Comparison of ENCODE assay signal across 27 mouse cellular contexts in genomic region chr2:25338303-25338702, GRCm38 (mm10). TPM values are rescaled to one million over a fixed set of nuclear protein-coding genes. Genes with fewer than 3 reads are reported as not detected.
A peak's percentile ranks its signal among the peaks of the same experiment; 100 is the strongest.
DNase-seq lines count a peak whose midpoint lies in the region; ATAC-seq and TF ChIP-seq lines count a peak whose summit lies in the region.
"Had no signal": no experiment of that assay in that cellular context is flagged by ENCODE, and none has a peak within 500 bp of the region (broad histone marks: within the 10 kb centered on the region; RNA-seq: fewer than 3 reads in every experiment).

No protein-coding gene starts in this region.

- 68% methylated on average over 6 of the region's 6 CpGs for WGBS in intestine, postnatal 0 days
- WGBS in intestine, embryonic 16.5 days, result 95% methylated on average over 6 of the region's 6 CpGs
- 35% methylated on average over 6 of the region's 6 CpGs for WGBS in large intestine, adult 2 months

- peaks cover 60% of the 10 kb centered on the region for H3K36me3 ChIP-seq in intestine, postnatal 0 days (ENCODE audit: control insufficient read depth, insufficient read depth)
- peaks cover 11% of the 10 kb centered on the region; the same call in 1 of the 2 replicates for H3K36me3 ChIP-seq in intestine, embryonic 16.5 days (ENCODE audit: control insufficient read depth, insufficient read depth, low read length)
- peaks cover 9% of the 10 kb centered on the region for H3K36me3 ChIP-seq in splenic B cell, adult 2 months (ENCODE audit: control insufficient read depth, insufficient read depth, low read length, poor library complexity, severe bottlenecking)

- H3K9me3 ChIP-seq in intestine, postnatal 0 days (ENCODE audit: control insufficient read depth), result no peaks in the 10 kb centered on the region
- no peaks in the 10 kb centered on the region for H3K9me3 ChIP-seq in intestine, embryonic 16.5 days (ENCODE audit: control insufficient read depth, low read length)
- H3K9me3 ChIP-seq: heart, embryonic 10.5 days; heart, embryonic 15.5 days; hindbrain, embryonic 12.5 days; intestine, embryonic 15.5 days; limb, embryonic 13.5 days; neural tube, embryonic 13.5 days; stomach, embryonic 15.5 days had no signal

- no peak overlapping the region for H3K27ac ChIP-seq in intestine, postnatal 0 days (ENCODE audit: low read depth, low read length)
- H3K27ac ChIP-seq in intestine, embryonic 16.5 days (ENCODE audit: low read length), result no peak overlapping the region
- H3K27ac ChIP-seq: heart, embryonic 10.5 days; heart, embryonic 15.5 days; hindbrain, embryonic 12.5 days; hindbrain, postnatal 0 days; intestine, embryonic 15.5 days; limb, embryonic 13.5 days; neural tube, embryonic 13.5 days; stomach, embryonic 15.5 days had no signal

- no peaks in the 10 kb centered on the region for H3K27me3 ChIP-seq in intestine, postnatal 0 days (replicated peaks; ENCODE audit: control insufficient read depth, insufficient read depth, low read length)
- no peaks in the 10 kb centered on the region for H3K27me3 ChIP-seq in intestine, embryonic 16.5 days (replicated peaks; ENCODE audit: control insufficient read depth, insufficient read depth, low read length)
- H3K27me3 ChIP-seq in splenic B cell, adult 2 months (ENCODE audit: control insufficient read depth, insufficient read depth, low read length, poor library complexity, severe bottlenecking), result no peaks in the 10 kb centered on the region
- H3K27me3 ChIP-seq: heart, embryonic 15.5 days; hindbrain, embryonic 12.5 days; intestine, embryonic 15.5 days; limb, embryonic 13.5 days; neural tube, embryonic 13.5 days; Patski; stomach, embryonic 15.5 days had no signal

- H3K4me2 ChIP-seq in intestine, postnatal 0 days (replicated peaks; ENCODE audit: low read depth), result no peak overlapping the region
- no peak overlapping the region for H3K4me2 ChIP-seq in intestine, embryonic 16.5 days (ENCODE audit: low read depth, low read length)
- H3K4me2 ChIP-seq: heart, embryonic 15.5 days; hindbrain, embryonic 12.5 days; intestine, embryonic 15.5 days; limb, embryonic 13.5 days; liver, embryonic 11.5 days; midbrain, embryonic 11.5 days; neural tube, embryonic 13.5 days; stomach, embryonic 15.5 days had no signal

- peaks cover 3% of the 10 kb centered on the region; the same call in 1 of the 2 replicates for H3K4me1 ChIP-seq in intestine, postnatal 0 days (replicated peaks; ENCODE audit: control insufficient read depth, insufficient read depth, low read length)
- peaks cover 6% of the 10 kb centered on the region for H3K4me1 ChIP-seq in intestine, embryonic 16.5 days (ENCODE audit: control insufficient read depth, insufficient read depth, low read length)

- no peak overlapping the region for H3K9ac ChIP-seq in intestine, postnatal 0 days (ENCODE audit: low read depth, low read length)
- no peak overlapping the region for H3K9ac ChIP-seq in intestine, embryonic 16.5 days (ENCODE audit: low read depth, low read length)
- H3K9ac ChIP-seq: heart, embryonic 15.5 days; hindbrain, embryonic 12.5 days; intestine, embryonic 15.5 days; limb, embryonic 13.5 days; neural tube, embryonic 13.5 days; stomach, embryonic 15.5 days had no signal

- no peak overlapping the region for H3K4me3 ChIP-seq in intestine, postnatal 0 days (ENCODE audit: low read depth, low read length)
- no peak overlapping the region for H3K4me3 ChIP-seq in intestine, embryonic 16.5 days (ENCODE audit: low read length)
- H3K4me3 ChIP-seq: heart, embryonic 10.5 days; heart, embryonic 15.5 days; hindbrain, embryonic 12.5 days; intestine, embryonic 15.5 days; limb, embryonic 13.5 days; neural tube, embryonic 13.5 days; stomach, embryonic 15.5 days had no signal

- ATAC-seq in intestine, postnatal 0 days, result peak; percentile 66
- ATAC-seq in intestine, embryonic 16.5 days, result no peak
- ATAC-seq: forebrain, embryonic 14.5 days; hindbrain, postnatal 0 days; intestine, embryonic 15.5 days; lung, postnatal 0 days; Patski had no signal

- TF ChIP-seq CTCF in intestine, postnatal 0 days (IDR thresholded peaks at IDR 0.05; ENCODE audit: low read depth), result no peak

- peak; percentile 93 for DNase-seq in A20 (ENCODE audit: low read depth, low spot score)
- peak; percentile 42 for DNase-seq in large intestine, adult 2 months (ENCODE audit: low read depth, low spot score)
- DNase-seq in splenic B cell, adult 2 months (ENCODE audit: low read depth, low spot score), result peak; percentile 35
- DNase-seq in frontal cortex, postnatal 14 days (ENCODE audit: low spot score in 2 of 2), result no peak
- no peak for DNase-seq in yolk sac, embryonic 10.5 days (ENCODE audit: low spot score)
- DNase-seq: adrenal gland, postnatal 10 days; cerebellum, adult 8-10 months; cerebellum, postnatal 25 days; kidney, postnatal 14 days; right cerebral cortex, postnatal 4 days; thymus, adult 2 months; thymus, postnatal 4 days had no signal

RNA-seq across cellular contexts. Expression of gene Man1b1, which starts 6.2 kb away (rescaled TPM):
- polyA plus RNA-seq in intestine, postnatal 0 days (2015; fragmentation: Nextera tagmentation; extraction: Ambion mirVana), result 44.7 and 50.2 TPM in 2 replicates
- 36.7 and 43.2 TPM in 2 replicates for polyA plus RNA-seq in intestine, embryonic 16.5 days (2015; fragmentation: Nextera tagmentation; extraction: Ambion mirVana)
- polyA plus RNA-seq in large intestine, adult 2 months (2012; rRNA removed), result 27.5 and 31.2 TPM in 2 replicates

RNA-seq across cellular contexts. Expression of gene Dpp7, which starts 17.9 kb away (rescaled TPM):
- 120 and 129 TPM in 2 replicates for polyA plus RNA-seq in intestine, postnatal 0 days (2015; fragmentation: Nextera tagmentation; extraction: Ambion mirVana)
- polyA plus RNA-seq in intestine, embryonic 16.5 days (2015; fragmentation: Nextera tagmentation; extraction: Ambion mirVana), result 74.4 and 104 TPM in 2 replicates
- polyA plus RNA-seq in large intestine, adult 2 months (2012; rRNA removed), result 24.2 and 28.6 TPM in 2 replicates

RNA-seq across cellular contexts. Expression of gene Grin1, which starts 19.3 kb away (rescaled TPM):
- 0.78 and 0.90 TPM in 2 replicates for polyA plus RNA-seq in intestine, postnatal 0 days (2015; fragmentation: Nextera tagmentation; extraction: Ambion mirVana)
- 1.7 and 2.1 TPM in 2 replicates for polyA plus RNA-seq in intestine, embryonic 16.5 days (2015; fragmentation: Nextera tagmentation; extraction: Ambion mirVana)
- polyA plus RNA-seq in large intestine, adult 2 months (2012; rRNA removed), result 0.48 and 0.63 TPM in 2 replicates

RNA-seq across cellular contexts. Expression of gene Uap1l1, which starts 27.2 kb away (rescaled TPM):
- polyA plus RNA-seq in intestine, postnatal 0 days (2015; fragmentation: Nextera tagmentation; extraction: Ambion mirVana), result 668 and 708 TPM in 2 replicates
- polyA plus RNA-seq in intestine, embryonic 16.5 days (2015; fragmentation: Nextera tagmentation; extraction: Ambion mirVana), result 196 and 259 TPM in 2 replicates
- 61.6 and 68.8 TPM in 2 replicates for polyA plus RNA-seq in large intestine, adult 2 months (2012; rRNA removed)

RNA-seq across cellular contexts. Expression of gene Sapcd2, which starts 33.8 kb away (rescaled TPM):
- 112 and 129 TPM in 2 replicates for polyA plus RNA-seq in intestine, postnatal 0 days (2015; fragmentation: Nextera tagmentation; extraction: Ambion mirVana)
- polyA plus RNA-seq in intestine, embryonic 16.5 days (2015; fragmentation: Nextera tagmentation; extraction: Ambion mirVana), result 56.7 and 66.4 TPM in 2 replicates
- 26.0 and 26.7 TPM in 2 replicates for polyA plus RNA-seq in large intestine, adult 2 months (2012; rRNA removed)

Comparison
In these comparisons a context has a peak if more than half of its experiments do, and no peak if none do; other contexts are left out.
1. DNase-seq: peak in A20 (single experiment), large intestine, adult 2 months (single experiment) and splenic B cell, adult 2 months (single experiment); none in frontal cortex, postnatal 14 days (0 of 2) and yolk sac, embryonic 10.5 days (single experiment).